Mouse (Mus musculus) kidney, embryonic 16.5 days (tissue): ENCODE measurements around the gene Rnase2a. TPM values are rescaled to one million over a fixed set of nuclear protein-coding genes. Genes with fewer than 3 reads are reported as not detected.
"Not testable (repeated sequence)": the region's sequence is repeated elsewhere in the genome, so short reads cannot be mapped to it uniquely, and the experiment has no call there.

Experiments
- ATAC-seq: fragments of 200-750 bp; cut with Nextera tagmentation; 2 replicates; pipeline ENCODE4 v1.8.0; 2017; ENCODE audit warnings: moderate TSS enrichment; ENCODE audit not compliant: low FRiP score, low TSS enrichment
- H3K27ac ChIP-seq: fragments of 300-500 bp; sonication (generic); 2 replicates; pipeline ENCODE4 v1.5.1; 2014; ENCODE audit warnings: low read length
- H3K27me3 ChIP-seq: fragments of 300-500 bp; sonication (generic); 2 replicates; pipeline ENCODE4 v1.6.1; 2014; ENCODE audit warnings: low read length, control low read depth, mixed read lengths; ENCODE audit not compliant: insufficient read depth
- H3K36me3 ChIP-seq: fragments of 300-500 bp; sonication (generic); 2 replicates; pipeline ENCODE4 v1.6.1; 2014; ENCODE audit warnings: low read length, control low read depth, mixed read lengths; ENCODE audit not compliant: insufficient read depth
- H3K4me1 ChIP-seq: fragments of 300-500 bp; sonication (generic); 2 replicates; pipeline ENCODE4 v1.6.1; 2014; ENCODE audit warnings: low read length, control low read depth, mixed read lengths; ENCODE audit not compliant: insufficient read depth
- H3K4me2 ChIP-seq: fragments of 300-500 bp; sonication (generic); replicated peaks from 2 replicates; pipeline ENCODE4 v1.6.1; 2014; ENCODE audit warnings: low read depth, low read length
- H3K4me3 ChIP-seq: fragments of 300-500 bp; sonication (generic); 2 replicates; pipeline ENCODE4 v1.5.1; 2014; ENCODE audit warnings: mild to moderate bottlenecking, low read length
- H3K9ac ChIP-seq: fragments of 300-500 bp; sonication (generic); replicated peaks from 2 replicates; pipeline ENCODE4 v1.6.1; 2014; ENCODE audit warnings: low read length
- H3K9me3 ChIP-seq: fragments of 300-500 bp; sonication (generic); 2 replicates; pipeline ENCODE4 v1.6.1; 2016; ENCODE audit warnings: low read length, control low read depth
- WGBS: fragments of 180-500 bp; shearing (Covaris S2); extraction: QIAGEN DNeasy Blood & Tissue Kit; methylation state at CpG from one replicate; pipeline ENCODE4 v1.1.7; 2014; 5-methylcytosine and 5-hydroxymethylcytosine counted together
- polyA plus RNA-seq: library from polyadenylated mRNA; unstranded; fragments of >200 nt; fragmentation: Nextera tagmentation; extraction: Ambion mirVana; gene quantifications from 2 replicates; pipeline ENCODE4 v1.2.1, GENCODE M21; 2015

Rnase2a gene
- polyA plus RNA-seq, 1 experiment from 2014 or later = not detected

GRCm38 (mm10) chr14:51247736-51248135, 8.2 kb downstream of the Rnase2a start:
- no peaks in the 10 kb centered on the region for H3K4me1 ChIP-seq
- 58% methylated on average over 1 of the region's 1 CpGs for WGBS
- no peak overlapping the region for H3K4me3 ChIP-seq
- no peak overlapping the region for H3K27ac ChIP-seq
- no peaks in the 10 kb centered on the region for H3K27me3 ChIP-seq
- H3K36me3 ChIP-seq = no peaks in the 10 kb centered on the region
- H3K9ac ChIP-seq = no peak overlapping the region
- ATAC-seq = no peak
- H3K9me3 ChIP-seq = no peaks in the 10 kb centered on the region
- H3K4me2 ChIP-seq = no peak overlapping the region

GRCm38 (mm10) chr14:51240899-51241298, 15.0 kb downstream of the Rnase2a start:
- H3K4me1 ChIP-seq = no peaks in the 10 kb centered on the region
- no peak overlapping the region for H3K4me3 ChIP-seq
- H3K27ac ChIP-seq = no peak overlapping the region
- H3K9ac ChIP-seq = no peak overlapping the region
- H3K9me3 ChIP-seq = no peaks in the 10 kb centered on the region
- H3K4me2 ChIP-seq = no peak overlapping the region
- H3K36me3 ChIP-seq = no peaks in the 10 kb centered on the region
- ATAC-seq = no peak
- no peaks in the 10 kb centered on the region for H3K27me3 ChIP-seq

- not testable (repeated sequence) for H3K9ac ChIP-seq, H3K4me2 ChIP-seq, H3K27me3 ChIP-seq, H3K4me1 ChIP-seq, ATAC-seq, H3K36me3 ChIP-seq, H3K27ac ChIP-seq, H3K9me3 ChIP-seq, H3K4me3 ChIP-seq
- WGBS = 91% methylated on average over 1 of the region's 1 CpGs
Observed at GRCm38 (mm10) chr14:51237488-51237887, 18.4 kb downstream of the Rnase2a start.

GRCm38 (mm10) chr14:51229657-51230056, 26.3 kb downstream of the Rnase2a start:
- WGBS = 69% methylated on average over 4 of the region's 4 CpGs

GRCm38 (mm10) chr14:51220075-51220474, 35.8 kb downstream of the Rnase2a start:
- not testable (repeated sequence) for H3K4me3 ChIP-seq, H3K9me3 ChIP-seq, H3K4me1 ChIP-seq, ATAC-seq, H3K27me3 ChIP-seq, H3K9ac ChIP-seq, H3K36me3 ChIP-seq, H3K4me2 ChIP-seq, H3K27ac ChIP-seq
- 89% methylated on average over 3 of the region's 3 CpGs for WGBS

More at GRCm38 (mm10) chr14:51229657-51230056, 26.3 kb downstream of the Rnase2a start:
- not testable (repeated sequence) for H3K9me3 ChIP-seq, H3K27ac ChIP-seq, H3K9ac ChIP-seq, H3K27me3 ChIP-seq, ATAC-seq, H3K4me1 ChIP-seq, H3K4me2 ChIP-seq, H3K4me3 ChIP-seq, H3K36me3 ChIP-seq

Other genes starting within 250 kb of the Rnase2a start
- gene Rnase10, start 248.4 kb downstream of the Rnase2a start, polyA plus RNA-seq = not detected in 2 replicates
- 0.14 and 0.30 TPM in 2 replicates for gene Rnase9, start 214.2 kb downstream of the Rnase2a start, polyA plus RNA-seq
- 0.44 TPM in 1 of 2 replicates, not detected in the other for gene Rnase11, start 205.9 kb downstream of the Rnase2a start, polyA plus RNA-seq
- 9.0 and 10.2 TPM in 2 replicates for gene Rnase12, start 198.5 kb downstream of the Rnase2a start, polyA plus RNA-seq
- gene Olfr750, start 181.7 kb downstream of the Rnase2a start, polyA plus RNA-seq = not detected in 2 replicates
- gene Rnase4, start 165.0 kb downstream of the Rnase2a start, polyA plus RNA-seq = 45.5 and 47.7 TPM in 2 replicates
- 8.6 and 8.9 TPM in 2 replicates for gene Ang, start 165.0 kb downstream of the Rnase2a start, polyA plus RNA-seq
- gene Eddm3b, start 141.7 kb downstream of the Rnase2a start, polyA plus RNA-seq = 1.5 and 2.2 TPM in 2 replicates
- gene Rnase6, start 132.2 kb downstream of the Rnase2a start, polyA plus RNA-seq = 0.64 and 0.89 TPM in 2 replicates
- gene Rnase1, start 109.3 kb downstream of the Rnase2a start, polyA plus RNA-seq = 0.26 and 0.66 TPM in 2 replicates
- gene Rnase2b, start 93.9 kb downstream of the Rnase2a start, polyA plus RNA-seq = not detected in 2 replicates
- not detected in 2 replicates for gene Ang2, start 57.0 kb downstream of the Rnase2a start, polyA plus RNA-seq
- not detected in 2 replicates for gene Ear14, start 52.7 kb downstream of the Rnase2a start, polyA plus RNA-seq
- not detected in 2 replicates for gene Gm7247, start 105.6 kb upstream of the Rnase2a start, polyA plus RNA-seq
- gene Vmn2r88, start 154.7 kb upstream of the Rnase2a start, polyA plus RNA-seq = not detected in 2 replicates
- gene Vmn2r89, start 195.7 kb upstream of the Rnase2a start, polyA plus RNA-seq = not detected in 2 replicates